Mouse (Mus musculus): ENCODE results near the gene Cdkn1a. TPM values are rescaled to one million over a fixed set of nuclear protein-coding genes. Genes with fewer than 3 reads are reported as not detected.
"Not testable (repeated sequence)": the region's sequence is repeated elsewhere in the genome, so short reads cannot be mapped to it uniquely, and the experiment has no call there.

Gene Cdkn1a
- total RNA-seq (2021): 10 to 100 TPM; 34.2 to 40.4 TPM

DNA sequence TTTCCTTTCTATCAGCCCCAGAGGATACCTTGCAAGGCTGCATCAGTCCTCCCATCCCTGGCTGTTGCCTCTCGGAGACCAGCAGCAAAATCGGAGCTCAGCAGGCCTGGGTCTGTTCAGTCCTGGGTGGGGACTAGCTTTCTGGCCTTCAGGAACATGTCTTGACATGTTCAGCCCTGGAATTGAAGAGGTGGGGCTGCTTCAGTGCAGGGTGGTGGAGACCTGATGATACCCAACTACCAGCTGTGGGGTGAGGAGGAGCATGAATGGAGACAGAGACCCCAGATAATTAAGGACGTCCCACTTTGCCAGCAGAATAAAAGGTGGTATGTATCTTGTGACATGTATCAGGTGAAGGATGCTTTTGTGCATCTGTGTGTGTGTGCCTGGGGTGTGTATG is at the start of gene Cdkn1a:
Cdkn1a (plus strand) TSS at position 201 of the 400 bp plus-strand sequence.
- no peak for DNase-seq (ENCODE audit: extremely low spot score in 1 of 2, low spot score in 2 of 2)
- intact Hi-C loops (cut with DNase I): no loop called here

DNA sequence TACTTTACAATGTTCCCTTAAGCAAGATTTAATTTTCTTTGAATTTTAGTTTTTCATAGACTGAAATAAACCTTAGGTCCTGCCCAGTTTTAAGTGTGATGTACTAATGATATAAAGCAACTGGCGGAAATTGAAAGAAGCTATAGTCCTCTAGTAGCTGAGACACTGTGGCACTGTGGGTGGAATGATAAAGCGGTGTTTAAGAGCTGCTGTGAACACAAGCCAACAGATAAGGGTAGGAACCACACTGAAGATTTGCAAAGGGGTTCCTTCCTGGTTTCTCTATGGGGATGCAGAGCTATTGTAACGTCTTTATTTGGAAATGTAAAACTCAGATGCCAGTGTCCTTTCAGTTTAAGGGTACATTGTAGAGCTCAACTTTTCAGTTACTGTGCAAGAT is 49.1 kb upstream of the Cdkn1a start:
- DNase-seq (ENCODE audit: extremely low spot score in 1 of 2, low spot score in 2 of 2); intact Hi-C loops (cut with DNase I): not testable (repeated sequence)

DNA sequence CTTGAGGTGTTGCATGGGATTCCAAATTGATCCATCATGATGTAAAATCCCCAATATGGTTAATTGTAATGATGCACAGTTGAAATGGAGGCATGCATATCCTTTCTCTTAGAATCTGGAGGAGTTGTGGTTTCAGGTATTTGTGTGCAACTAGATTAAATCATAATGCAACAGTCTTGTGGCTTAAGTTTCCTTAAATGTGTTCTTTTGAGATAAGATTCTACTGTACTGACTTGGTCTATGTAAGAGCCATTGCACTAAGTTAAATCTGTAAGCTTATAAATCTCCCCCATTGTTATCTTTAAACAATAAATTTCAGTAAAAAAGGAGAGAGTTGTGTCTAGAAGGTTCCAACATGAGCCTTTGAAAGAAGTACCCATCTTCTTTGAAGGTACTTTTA is 48.2 kb upstream of the Cdkn1a start:
- intact Hi-C loops (cut with DNase I): no loop called here
- no peak for DNase-seq (ENCODE audit: extremely low spot score in 1 of 2, low spot score in 2 of 2)

DNA sequence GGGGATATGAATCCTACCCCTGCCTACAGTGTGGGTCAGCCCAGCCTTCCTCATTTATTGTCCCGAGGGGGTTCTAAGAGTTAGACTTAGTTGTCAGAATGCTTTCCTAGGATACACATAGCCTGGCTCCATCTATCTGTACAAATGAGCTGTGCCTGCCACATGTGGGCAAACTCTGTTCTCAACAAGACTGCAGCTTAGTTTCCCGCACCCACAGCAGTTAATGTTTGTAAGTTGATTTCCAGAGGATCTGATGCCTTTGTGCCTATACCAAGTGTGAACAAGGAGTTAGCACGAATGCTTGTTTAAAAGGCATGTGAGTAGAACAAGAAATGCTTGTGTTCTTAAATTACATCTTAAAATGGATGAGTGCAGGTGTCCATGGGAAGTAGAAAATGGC is 47.2 kb upstream of the Cdkn1a start:
- intact Hi-C loops (cut with DNase I): no loop called here
- no peak for DNase-seq (ENCODE audit: extremely low spot score in 1 of 2, low spot score in 2 of 2)

DNA sequence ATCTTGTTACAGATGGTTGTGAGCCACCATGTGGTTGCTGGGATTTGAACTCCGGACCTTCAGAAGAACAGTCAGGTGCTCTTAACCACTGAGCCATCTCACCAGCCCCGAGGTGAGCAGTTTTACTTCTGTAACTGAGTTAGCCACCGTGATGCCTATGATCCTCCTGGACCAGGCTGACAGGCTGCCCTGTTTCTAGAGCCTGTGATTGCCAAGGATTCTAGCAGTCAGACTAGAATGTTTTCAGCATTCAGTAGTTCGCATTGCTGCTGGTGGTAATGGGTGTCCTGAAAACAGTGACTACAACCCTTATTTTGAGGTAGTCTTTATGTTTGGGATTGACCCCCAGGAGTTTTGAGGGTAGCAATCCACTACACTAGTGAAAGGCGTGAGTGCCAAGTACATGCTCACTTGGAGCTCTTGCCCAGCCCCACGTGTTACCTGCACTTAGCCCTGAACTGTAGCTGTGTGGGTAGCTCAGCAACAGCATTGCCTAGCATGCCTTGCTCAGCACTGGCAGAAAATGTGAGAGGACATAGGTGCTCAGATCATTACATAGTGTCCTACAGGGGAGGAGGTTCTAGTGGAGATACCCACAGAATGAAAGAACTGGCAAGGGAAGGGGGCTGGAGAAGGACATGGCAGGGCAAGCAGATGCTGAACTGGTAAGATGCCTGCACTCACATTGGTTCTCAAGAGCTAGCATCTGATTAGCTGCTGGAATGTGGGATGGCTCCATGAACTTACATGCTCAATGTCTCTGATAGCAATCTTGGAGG is 46.4 kb upstream of the Cdkn1a start:
- no peak for DNase-seq (ENCODE audit: extremely low spot score in 1 of 2, low spot score in 2 of 2)
- intact Hi-C loops (cut with DNase I): no loop called here

DNA sequence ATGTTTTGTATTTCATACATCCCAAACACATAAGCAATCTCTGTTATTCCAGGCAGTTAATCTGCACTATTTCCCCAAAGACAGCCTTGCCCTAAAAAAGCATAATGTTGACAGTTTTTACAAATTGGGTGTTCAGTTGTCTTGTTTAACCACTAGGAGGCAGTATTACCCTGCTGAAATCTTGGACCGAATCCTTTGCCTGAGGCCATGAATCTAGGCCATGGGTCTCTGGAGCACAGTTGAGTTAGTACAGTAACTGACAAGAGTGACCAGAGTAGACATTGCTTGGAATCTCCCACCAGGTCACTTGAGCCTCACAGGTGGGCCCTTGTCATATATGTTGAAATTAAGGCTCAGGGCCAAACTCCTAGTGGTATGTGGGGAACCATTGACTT is 45.9 kb upstream of the Cdkn1a start:
- no peak for DNase-seq (ENCODE audit: extremely low spot score in 1 of 2, low spot score in 2 of 2)
- intact Hi-C loops (cut with DNase I): no loop called here

DNA sequence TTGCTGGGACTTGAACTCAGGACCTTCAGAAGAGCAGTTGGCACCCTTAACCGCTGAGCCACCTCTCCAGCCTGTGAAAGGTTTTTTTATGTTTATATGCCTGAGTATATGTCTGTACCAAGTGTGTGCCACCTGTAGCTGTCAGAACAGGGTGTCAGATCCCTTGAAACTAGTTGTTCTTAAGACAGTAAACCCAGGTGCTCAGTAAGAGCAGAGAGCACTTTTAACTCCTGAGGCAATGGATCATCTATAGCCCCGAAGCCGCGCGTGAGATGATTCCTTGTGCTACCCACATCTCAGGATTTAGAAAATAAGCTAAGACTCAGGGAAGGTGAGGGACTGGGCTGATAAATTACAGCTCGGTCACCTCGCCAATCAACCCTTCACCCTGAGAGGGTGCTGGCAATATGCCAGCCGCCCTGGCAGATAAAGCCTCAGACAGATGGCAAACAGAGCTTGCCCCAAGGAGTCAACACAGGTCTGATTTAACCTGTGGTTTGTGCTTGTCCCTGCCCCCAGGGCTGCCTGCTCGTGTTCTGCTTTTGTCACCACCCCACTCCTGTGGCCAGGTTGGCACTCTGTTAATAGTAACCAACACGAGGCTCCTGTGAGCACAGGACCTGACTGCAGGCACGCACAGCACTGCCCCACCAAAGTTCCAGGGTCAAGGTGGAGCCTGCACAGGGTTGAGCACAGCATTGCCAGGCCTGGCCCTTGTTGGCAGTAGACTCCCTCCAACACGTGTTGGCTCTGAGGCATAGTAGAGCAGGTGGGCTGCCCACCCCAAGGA is 44.8 kb upstream of the Cdkn1a start:
- intact Hi-C loops (cut with DNase I): loop anchor here (2.0 kb wide), 1 partner anchor 125 kb away; no protein-coding TSS in a partner anchor
- DNase-seq (ENCODE audit: extremely low spot score in 1 of 2, low spot score in 2 of 2): no peak

DNA sequence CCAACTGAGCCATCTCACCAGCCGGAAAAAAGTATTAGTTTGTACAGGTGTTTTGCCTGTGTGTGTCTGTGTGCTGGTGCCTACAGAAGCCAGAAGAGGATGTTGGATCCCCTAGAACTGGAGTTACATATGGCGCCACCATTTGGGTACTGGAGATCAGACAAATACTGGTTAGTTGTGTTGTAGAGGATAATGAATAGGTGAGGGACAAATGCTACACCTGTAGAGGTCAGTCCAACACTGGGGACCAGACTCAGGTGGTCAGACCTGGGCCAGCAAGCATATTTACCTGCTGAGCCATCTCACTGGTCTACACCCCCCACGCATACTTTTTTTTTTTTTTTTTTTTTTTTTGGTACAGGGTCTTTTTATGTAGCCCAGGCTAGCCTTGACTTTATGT is 43.9 kb upstream of the Cdkn1a start:
- intact Hi-C loops (cut with DNase I): loop anchor here (2.0 kb wide), 1 partner anchor 124 kb away; no protein-coding TSS in a partner anchor
- no peak for DNase-seq (ENCODE audit: extremely low spot score in 1 of 2, low spot score in 2 of 2)

DNA sequence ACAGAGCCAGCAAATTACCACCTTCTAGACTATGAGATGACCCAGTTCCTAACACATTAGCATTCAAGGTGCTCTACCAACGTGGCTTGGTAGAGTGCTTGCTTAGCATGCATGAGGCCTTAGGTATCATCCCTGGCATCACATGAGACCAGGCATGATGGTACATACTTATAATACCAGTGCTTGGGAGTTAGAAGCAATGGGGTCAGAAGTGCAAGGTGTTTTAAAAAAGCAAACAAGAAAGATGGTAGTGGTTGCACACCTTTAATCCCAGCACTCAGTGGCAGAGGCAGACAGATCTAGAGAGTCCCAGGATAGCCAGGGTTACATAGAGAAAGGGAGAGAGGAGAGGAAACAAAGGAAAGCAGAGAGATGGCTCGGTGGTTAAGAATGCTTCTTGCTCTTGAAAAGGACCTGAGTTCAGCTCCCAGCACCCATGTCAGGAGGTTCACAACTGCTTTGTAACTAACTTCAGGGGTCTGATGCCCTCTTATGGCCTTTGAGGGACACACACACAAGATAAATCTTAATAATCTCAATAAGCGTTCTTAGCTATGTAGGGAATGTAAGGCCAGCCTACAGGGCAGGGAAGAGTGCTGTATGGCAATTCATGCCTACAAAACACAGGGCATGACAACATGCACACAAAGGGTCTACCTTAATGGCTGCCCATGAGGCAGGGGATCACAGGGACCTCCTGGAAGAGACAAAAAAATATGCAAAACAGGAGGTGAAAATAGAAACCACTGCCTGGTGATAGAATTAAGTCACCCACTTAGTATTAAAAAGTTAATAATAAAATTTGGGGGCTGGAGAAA is 42.9 kb upstream of the Cdkn1a start:
- intact Hi-C loops (cut with DNase I): loop anchor here (2.0 kb wide), 2 partner anchors 47 to 123 kb away; no protein-coding TSS in a partner anchor
- DNase-seq (ENCODE audit: extremely low spot score in 1 of 2, low spot score in 2 of 2): no peak

DNA sequence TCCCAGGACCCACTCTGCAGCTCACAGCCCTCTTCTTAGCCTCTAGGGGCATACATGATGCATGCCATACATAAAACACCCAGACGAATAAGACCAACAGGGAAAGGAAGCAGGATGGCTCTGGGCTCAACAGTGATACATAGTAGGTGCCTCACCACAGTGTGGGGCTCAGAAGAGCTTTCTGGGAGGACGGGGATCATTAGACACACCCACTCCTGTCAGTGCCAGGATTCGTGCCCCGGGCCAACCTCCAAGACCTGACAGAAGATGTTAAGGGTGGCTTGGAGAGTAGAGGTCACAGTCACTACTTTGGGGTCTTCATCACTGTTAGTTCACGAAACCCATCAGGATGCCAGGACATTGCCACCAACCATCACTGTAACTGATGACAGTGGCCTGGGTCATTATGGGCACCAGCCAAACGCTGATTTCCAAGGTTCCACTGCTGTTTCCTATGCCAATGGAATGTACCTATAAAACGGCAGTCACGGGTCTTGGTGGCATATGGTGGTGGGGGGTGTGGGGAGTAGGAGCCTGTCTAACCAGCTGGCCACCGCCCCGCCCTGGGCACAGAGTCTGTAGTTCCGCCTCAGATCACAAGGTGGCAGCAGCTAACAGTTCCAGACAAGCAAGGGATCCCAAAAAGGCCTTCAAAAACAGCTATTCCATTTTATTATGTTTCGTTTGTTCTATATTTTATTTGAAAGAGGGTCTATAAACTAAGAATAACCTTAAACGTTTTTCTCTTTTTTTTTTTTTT is 41.8 kb upstream of the Cdkn1a start:
- peak; percentile 88 for DNase-seq (ENCODE audit: extremely low spot score in 1 of 2, low spot score in 2 of 2)
- intact Hi-C loops (cut with DNase I): loop anchor here (2.0 kb wide), 1 partner anchor 46 kb away; no protein-coding TSS in a partner anchor

DNA sequence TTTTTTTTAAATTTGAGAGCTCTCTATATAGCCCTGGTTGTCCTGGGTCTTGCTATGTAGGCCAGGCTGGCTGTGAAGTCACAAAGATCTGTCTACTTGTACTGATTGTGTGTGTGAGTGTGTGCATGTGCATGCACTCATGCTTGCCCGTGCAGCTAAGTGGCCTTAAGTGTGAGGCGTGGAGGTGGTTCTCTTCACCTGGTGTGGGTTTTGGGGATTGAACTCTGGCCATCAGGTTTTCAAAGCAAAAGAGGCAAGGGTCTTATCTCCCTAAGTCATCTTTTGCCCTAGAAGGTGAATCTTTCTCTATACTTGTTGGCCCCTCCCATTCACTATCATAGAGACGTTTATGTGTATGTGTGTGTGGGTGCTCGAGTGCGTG is 41.3 kb upstream of the Cdkn1a start:
- intact Hi-C loops (cut with DNase I): loop anchor here (2.0 kb wide), 1 partner anchor 45 kb away; no protein-coding TSS in a partner anchor
- DNase-seq (ENCODE audit: extremely low spot score in 1 of 2, low spot score in 2 of 2): no peak

DNA sequence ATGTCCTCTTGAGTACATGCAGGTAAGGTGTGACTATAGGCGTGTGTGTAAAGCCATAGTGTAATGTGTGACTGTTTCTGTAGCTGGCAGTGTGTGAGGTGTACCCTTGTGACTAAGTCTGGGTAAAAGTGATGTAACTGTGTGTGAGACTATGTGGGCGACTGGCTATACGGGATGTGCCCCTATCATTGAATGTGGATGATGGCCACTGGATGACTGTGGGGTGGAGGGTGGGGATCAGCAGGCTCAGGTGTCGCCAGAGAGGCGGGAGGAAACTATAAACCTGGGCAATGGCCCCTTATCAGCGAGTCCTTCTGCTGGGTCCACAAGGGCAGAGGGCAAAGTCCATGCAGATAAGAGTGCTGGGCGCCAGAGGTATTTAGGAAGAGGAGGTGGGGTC is 40.9 kb upstream of the Cdkn1a start:
- intact Hi-C loops (cut with DNase I): loop anchor here (2.0 to 5.0 kb wide), 2 partner anchors 45 to 197 kb away; no protein-coding TSS in a partner anchor
- DNase-seq (ENCODE audit: extremely low spot score in 1 of 2, low spot score in 2 of 2): no peak

DNA sequence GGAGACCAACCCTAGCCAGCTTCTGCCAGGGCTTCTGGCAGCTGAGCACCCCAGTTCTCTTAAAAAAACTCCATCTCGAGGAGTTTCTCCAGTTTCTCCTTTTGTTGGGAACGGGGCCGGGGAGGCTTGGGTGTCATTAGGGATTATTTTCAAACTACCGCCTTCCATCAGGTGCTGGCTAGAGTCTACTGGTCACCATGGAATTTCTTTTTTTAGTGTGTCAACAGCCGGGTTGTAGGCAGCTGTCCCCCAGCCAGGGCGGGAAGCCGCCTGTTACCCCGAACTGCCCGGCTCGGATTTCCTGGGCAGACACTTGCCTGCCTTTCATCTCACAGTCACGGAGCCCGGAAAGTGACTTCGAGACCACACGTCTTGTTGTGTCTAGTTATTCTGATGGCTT is 40.0 kb upstream of the Cdkn1a start:
- intact Hi-C loops (cut with DNase I): loop anchor here (5.0 kb wide), 1 partner anchor 197 kb away; no protein-coding TSS in a partner anchor
- peak in 1 of 2 experiments; percentile 78 for DNase-seq (ENCODE audit: extremely low spot score in 1 of 2, low spot score in 2 of 2)

DNA sequence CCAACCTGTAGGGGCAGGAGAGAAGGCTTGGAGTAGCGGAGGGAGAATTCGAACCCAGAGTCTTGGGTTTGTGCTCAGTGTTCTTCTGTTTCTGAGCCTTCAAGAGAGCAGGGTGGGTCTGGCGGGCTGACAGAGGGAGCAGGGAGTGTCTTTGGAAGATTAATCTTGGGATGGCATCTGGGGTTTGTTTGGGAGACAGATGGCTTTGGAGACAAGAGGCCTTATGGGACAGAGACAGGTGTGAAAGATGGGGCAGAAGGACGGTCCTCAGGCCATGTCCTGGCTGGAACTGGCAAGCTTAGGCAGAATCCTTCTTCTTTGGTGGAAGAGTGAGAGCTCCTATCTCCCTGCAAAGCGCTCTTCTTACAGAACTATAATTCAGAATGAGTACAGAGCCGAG is 37.7 kb upstream of the Cdkn1a start:
- intact Hi-C loops (cut with DNase I): loop anchor here (5.0 kb wide), 1 partner anchor 194 kb away; no protein-coding TSS in a partner anchor
- no peak for DNase-seq (ENCODE audit: extremely low spot score in 1 of 2, low spot score in 2 of 2)

DNA sequence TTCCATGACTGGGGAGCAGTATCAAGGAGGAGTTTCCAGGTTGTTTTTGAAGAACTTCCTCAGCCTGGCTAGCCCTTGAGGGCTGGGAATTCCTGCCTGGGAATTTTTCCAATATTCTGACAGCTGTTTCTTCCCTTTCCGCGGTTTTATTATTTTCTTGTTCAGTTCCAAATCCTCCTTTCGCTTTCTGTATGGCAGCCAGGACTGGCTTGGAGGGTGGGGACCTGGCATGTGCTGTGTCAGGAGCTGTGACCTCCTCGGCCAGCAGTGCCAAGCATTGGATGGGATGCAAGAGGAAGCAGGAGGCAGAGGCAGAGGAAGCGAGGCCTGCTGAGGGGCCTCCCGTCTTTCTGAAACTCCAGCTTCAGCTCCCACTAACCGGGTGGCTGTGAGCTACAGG is 36.9 kb upstream of the Cdkn1a start:
- intact Hi-C loops (cut with DNase I): loop anchor here (5.0 kb wide), 1 partner anchor 193 kb away; no protein-coding TSS in a partner anchor
- peak in 1 of 2 experiments; percentile 56 for DNase-seq (ENCODE audit: extremely low spot score in 1 of 2, low spot score in 2 of 2)

DNA sequence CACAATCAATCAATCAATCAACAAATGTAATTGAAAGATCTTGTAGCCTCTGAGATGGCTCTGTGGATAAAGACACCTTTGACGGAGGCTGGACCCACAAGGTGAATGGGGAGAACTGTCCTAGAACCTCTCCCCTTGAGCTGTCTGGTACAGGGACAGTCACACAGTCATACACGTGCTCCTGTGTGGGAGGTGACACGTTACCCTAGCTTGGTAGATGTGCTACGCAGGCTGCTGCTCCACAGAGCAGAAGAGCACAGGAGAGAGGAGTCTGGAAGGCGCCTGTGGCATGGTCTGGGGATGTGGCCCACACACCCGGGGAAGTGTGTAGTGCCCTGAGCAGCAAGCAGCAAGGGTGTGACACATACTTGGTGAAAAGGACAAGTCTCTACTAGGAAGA is 36.3 kb upstream of the Cdkn1a start:
- intact Hi-C loops (cut with DNase I): loop anchor here (5.0 kb wide), 1 partner anchor 193 kb away; no protein-coding TSS in a partner anchor
- no peak for DNase-seq (ENCODE audit: extremely low spot score in 1 of 2, low spot score in 2 of 2)

DNA sequence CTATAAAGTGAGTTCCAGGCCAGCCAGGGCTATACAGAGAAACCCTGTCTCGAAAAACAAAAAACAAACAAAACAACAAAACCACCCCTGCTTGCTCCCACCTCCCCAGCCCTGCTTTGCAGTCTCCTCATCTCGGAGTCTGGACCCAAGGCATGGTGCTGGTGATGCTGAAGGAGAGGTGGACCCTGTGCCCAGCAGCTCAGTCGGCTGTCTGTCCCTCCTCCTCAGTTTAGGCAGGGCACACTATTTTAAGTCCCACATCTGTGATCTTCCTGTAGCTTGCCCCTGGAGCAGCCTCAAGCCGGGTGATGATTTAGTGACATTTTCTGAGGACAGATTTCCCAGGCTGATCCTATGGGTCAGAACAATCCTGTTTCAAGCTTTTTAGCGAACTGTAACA is 35.2 kb upstream of the Cdkn1a start:
- DNase-seq (ENCODE audit: extremely low spot score in 1 of 2, low spot score in 2 of 2): no peak
- intact Hi-C loops (cut with DNase I): no loop called here

DNA sequence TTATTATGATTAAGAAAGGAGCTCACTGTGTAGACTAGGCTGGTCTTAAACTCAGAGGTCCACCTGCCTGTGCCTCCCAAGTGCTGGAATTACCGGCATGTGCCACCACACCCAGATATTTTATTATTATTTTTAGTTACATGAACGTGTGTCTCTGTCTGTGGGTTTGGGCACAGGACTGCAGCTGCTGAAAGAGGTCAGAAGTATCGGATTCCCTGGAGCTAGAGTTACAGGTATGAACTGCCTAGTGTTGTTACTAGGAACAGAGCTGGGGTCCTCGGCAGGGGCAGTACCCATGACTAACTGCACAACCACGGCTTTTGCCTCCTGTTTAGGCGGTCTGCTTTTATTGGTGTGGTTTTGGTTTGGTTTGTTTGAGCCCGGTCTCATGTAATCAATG is 34.6 kb upstream of the Cdkn1a start:
- intact Hi-C loops (cut with DNase I): no loop called here
- no peak for DNase-seq (ENCODE audit: extremely low spot score in 1 of 2, low spot score in 2 of 2)
